Mouse (Mus musculus) heart, postnatal 0 days (tissue): ENCODE results near the gene Atp5j2.

Experiments
- CTCF ChIP-seq: IDR thresholded peaks from 2 replicates; pipeline ENCODE4 v1.5.1; 2016; ENCODE audit warnings: antibody characterized with exemption, control low read depth, low read depth
- EP300 ChIP-seq: IDR thresholded peaks from 2 replicates; pipeline ENCODE4 v1.6.1; 2016; ENCODE audit warnings: antibody characterized with exemption, low read depth

- TF ChIP-seq CTCF (no peak), EP300 (no peak)
Observed at GRCm38 (mm10) chr5:145211340-145211739, 19.5 kb upstream of the Atp5j2 start.
